Mouse (Mus musculus) embryonic facial prominence, embryonic 11.5 days (tissue): ENCODE results near the gene Tprkb. TPM values are rescaled to one million over a fixed set of nuclear protein-coding genes. Genes with fewer than 3 reads are reported as not detected.
A peak's percentile ranks its signal among the peaks of the same experiment; 100 is the strongest.
"Not testable (repeated sequence)": the region's sequence is repeated elsewhere in the genome, so short reads cannot be mapped to it uniquely, and the experiment has no call there.

Experiments
- ATAC-seq: fragments of 200-750 bp; cut with Nextera tagmentation; replicated peaks from 2 replicates; pipeline ENCODE4 v1.8.0; 2017; ENCODE audit warnings: low read depth; ENCODE audit not compliant: insufficient number of reproducible peaks, low FRiP score, low TSS enrichment
- DNase-seq: peaks from one replicate; pipeline ENCODE4 v3.0.0-alpha.2; 2015; ENCODE audit warnings: low spot score
- H3K27ac ChIP-seq: fragments of 300-500 bp; sonication (generic); replicated peaks from 2 replicates; pipeline ENCODE4 v1.5.1; 2014; ENCODE audit warnings: mild to moderate bottlenecking, low read depth, low read length, control low read depth
- H3K27me3 ChIP-seq: fragments of 300-500 bp; sonication (generic); 2 replicates; pipeline ENCODE4 v1.6.1; 2014; ENCODE audit warnings: mild to moderate bottlenecking, low read length, moderate library complexity, mixed read lengths; ENCODE audit not compliant: control insufficient read depth, insufficient read depth
- H3K36me3 ChIP-seq: fragments of 300-500 bp; sonication (generic); replicated peaks from 2 replicates; pipeline ENCODE4 v1.6.1; 2014; ENCODE audit warnings: low read depth, mild to moderate bottlenecking, low read length, moderate library complexity, mixed read lengths; ENCODE audit not compliant: control insufficient read depth, insufficient read depth
- H3K4me1 ChIP-seq: fragments of 300-500 bp; sonication (generic); 2 replicates; pipeline ENCODE4 v1.6.1; 2014; ENCODE audit warnings: low read length, mixed read lengths; ENCODE audit not compliant: control insufficient read depth, insufficient read depth
- H3K4me2 ChIP-seq: fragments of 300-500 bp; sonication (generic); 2 replicates; pipeline ENCODE4 v1.6.1; 2014; ENCODE audit warnings: low read depth, mild to moderate bottlenecking, control low read depth, low read length, moderate library complexity
- H3K4me3 ChIP-seq: fragments of 300-500 bp; sonication (generic); 2 replicates; pipeline ENCODE4 v1.5.1; 2014; ENCODE audit warnings: low read depth, low read length, control low read depth
- H3K9ac ChIP-seq: fragments of 300-500 bp; sonication (generic); replicated peaks from 2 replicates; pipeline ENCODE4 v1.6.1; 2014; ENCODE audit warnings: mild to moderate bottlenecking, control low read depth, low read length
- H3K9me3 ChIP-seq: fragments of 300-500 bp; sonication (generic); replicated peaks from 2 replicates; pipeline ENCODE4 v1.6.1; 2016; ENCODE audit warnings: mild to moderate bottlenecking, low read length, inconsistent platforms, mixed read lengths; ENCODE audit not compliant: control insufficient read depth
- WGBS: fragments of 180-500 bp; shearing (Covaris S2); extraction: QIAGEN DNeasy Blood & Tissue Kit; methylation state at CpG from one replicate; pipeline ENCODE4 v1.1.7; 2014; 5-methylcytosine and 5-hydroxymethylcytosine counted together
- polyA plus RNA-seq: library from polyadenylated mRNA; unstranded; fragments of >200 nt; fragmentation: Nextera tagmentation; extraction: Ambion mirVana; gene quantifications from 2 replicates; pipeline ENCODE4 v1.2.1, GENCODE M21; 2014

The Tprkb gene
- polyA plus RNA-seq, 1 experiment from 2014 or later = 39.7 TPM

DNA sequence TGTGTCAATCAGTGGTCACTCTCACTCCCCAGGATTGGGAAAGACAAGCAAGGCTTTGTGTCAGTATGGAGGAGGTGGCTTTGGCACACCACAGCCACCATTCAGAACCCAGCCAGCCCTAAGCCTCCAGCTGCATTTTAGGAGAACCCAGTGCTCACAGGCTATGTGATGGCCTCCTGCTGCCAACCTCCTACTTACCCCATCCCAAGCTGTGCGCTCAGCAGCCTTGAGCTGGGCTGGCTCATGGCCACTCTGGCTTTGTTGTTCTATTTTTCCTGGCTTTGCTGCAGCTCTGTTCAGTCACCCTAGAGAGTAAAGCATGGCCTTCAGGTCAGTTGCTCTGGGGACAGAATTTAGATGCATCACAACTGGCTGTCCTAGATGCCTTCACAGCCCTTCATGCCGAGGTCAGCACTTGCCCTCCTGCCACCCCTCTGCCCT is 4.7 kb upstream of the Tprkb start:
- ATAC-seq, H3K4me3 ChIP-seq, H3K27me3 ChIP-seq, H3K36me3 ChIP-seq, H3K4me1 ChIP-seq, H3K9me3 ChIP-seq, H3K4me2 ChIP-seq, H3K9ac ChIP-seq, H3K27ac ChIP-seq, DNase-seq: not testable (repeated sequence)
- WGBS = 69% methylated on average over 2 of the region's 2 CpGs

DNA sequence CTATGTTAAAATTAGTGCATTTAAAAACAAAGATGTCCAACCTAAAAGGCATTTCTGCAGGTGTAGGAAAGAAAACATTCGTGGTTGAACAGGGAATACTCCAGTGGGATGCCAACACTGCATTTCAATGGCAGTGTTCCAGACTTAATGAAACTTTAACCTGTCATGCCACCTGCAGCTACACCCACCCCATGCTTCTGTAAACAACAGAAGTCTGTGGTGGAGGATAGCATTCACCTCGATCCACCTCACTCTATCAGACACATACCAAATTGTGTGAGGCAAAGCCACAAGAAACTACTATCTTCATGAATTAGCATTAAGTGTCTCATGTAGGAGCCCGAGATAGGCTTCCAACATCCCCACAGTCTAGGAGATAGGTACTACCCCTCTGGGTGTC is 3.3 kb upstream of the Tprkb start:
- Histone ChIP-seq H3K27me3 (no peaks in the 10 kb centered on the region), H3K27ac (no peak overlapping the region), H3K4me2 (no peak overlapping the region), H3K4me3 (no peak overlapping the region), H3K4me1 (no peaks in the 10 kb centered on the region), H3K36me3 (no peaks in the 10 kb centered on the region), H3K9me3 (no peaks in the 10 kb centered on the region), H3K9ac (no peak overlapping the region)
- DNase-seq (no peak), ATAC-seq (no peak)
- 72% methylated on average over 3 of the region's 3 CpGs for WGBS

DNA sequence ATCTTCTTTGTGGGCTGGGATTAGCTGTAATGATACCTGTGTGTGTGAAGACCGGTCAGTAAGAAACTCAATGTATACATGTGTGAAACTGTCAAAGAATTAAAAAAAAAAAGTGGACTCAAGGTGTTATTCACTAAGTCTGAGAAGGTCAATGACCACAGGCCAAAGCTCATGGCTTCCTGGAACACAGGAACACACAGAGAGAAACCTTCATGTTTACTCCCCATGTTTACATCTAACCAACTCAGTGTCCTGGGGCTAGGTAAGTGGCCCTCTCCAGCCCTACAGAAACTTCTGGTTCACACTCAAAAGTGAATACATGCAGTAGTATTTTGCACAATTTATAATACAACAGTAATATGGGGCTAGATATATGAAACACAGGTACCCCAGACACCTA is 2.0 kb upstream of the Tprkb start:
- Histone ChIP-seq H3K4me3 (no peak overlapping the region), H3K4me1 (no peaks in the 10 kb centered on the region), H3K27ac (no peak overlapping the region), H3K4me2 (no peak overlapping the region), H3K27me3 (no peaks in the 10 kb centered on the region), H3K9me3 (no peaks in the 10 kb centered on the region), H3K36me3 (no peaks in the 10 kb centered on the region), H3K9ac (no peak overlapping the region)
- DNase-seq (no peak), ATAC-seq (no peak)
- WGBS = 100% methylated on average over 1 of the region's 1 CpGs

DNA sequence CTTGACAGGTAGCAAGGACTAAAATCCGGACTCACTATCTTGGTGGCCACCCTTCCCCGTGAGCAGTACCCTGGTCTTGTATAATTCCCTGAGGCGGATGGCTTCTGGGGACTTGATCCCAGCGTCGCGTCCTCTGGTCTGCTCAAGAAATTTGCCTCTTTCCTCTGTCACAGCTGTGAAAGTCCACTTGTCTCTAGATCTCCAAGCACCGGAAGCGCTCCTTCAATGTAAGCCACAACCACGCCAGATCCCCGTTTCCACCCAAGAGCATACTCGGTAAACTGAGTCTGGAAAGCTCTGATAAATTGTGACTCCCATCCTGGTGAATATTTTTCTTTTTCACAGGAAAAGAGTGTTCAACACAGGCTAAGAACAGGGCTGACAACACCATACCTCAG is 3.5 kb downstream of the Tprkb start:
- DNase-seq = no peak
- H3K27ac ChIP-seq = 0 out of 2 replicates have a peak overlapping the region, but pooled peaks have one; percentile 31
- no peaks in the 10 kb centered on the region for H3K27me3 ChIP-seq
- peak overlapping the region; percentile 52 for H3K4me3 ChIP-seq
- 5% methylated on average over 11 of the region's 11 CpGs for WGBS
- no peaks in the 10 kb centered on the region for H3K4me1 ChIP-seq
- peak overlapping the region; percentile 61 for H3K9ac ChIP-seq
- H3K36me3 ChIP-seq = no peaks in the 10 kb centered on the region
- no peak; the same call in 1 of the 2 replicates for ATAC-seq
- H3K9me3 ChIP-seq = no peaks in the 10 kb centered on the region
- H3K4me2 ChIP-seq = peak overlapping the region; percentile 66

DNA sequence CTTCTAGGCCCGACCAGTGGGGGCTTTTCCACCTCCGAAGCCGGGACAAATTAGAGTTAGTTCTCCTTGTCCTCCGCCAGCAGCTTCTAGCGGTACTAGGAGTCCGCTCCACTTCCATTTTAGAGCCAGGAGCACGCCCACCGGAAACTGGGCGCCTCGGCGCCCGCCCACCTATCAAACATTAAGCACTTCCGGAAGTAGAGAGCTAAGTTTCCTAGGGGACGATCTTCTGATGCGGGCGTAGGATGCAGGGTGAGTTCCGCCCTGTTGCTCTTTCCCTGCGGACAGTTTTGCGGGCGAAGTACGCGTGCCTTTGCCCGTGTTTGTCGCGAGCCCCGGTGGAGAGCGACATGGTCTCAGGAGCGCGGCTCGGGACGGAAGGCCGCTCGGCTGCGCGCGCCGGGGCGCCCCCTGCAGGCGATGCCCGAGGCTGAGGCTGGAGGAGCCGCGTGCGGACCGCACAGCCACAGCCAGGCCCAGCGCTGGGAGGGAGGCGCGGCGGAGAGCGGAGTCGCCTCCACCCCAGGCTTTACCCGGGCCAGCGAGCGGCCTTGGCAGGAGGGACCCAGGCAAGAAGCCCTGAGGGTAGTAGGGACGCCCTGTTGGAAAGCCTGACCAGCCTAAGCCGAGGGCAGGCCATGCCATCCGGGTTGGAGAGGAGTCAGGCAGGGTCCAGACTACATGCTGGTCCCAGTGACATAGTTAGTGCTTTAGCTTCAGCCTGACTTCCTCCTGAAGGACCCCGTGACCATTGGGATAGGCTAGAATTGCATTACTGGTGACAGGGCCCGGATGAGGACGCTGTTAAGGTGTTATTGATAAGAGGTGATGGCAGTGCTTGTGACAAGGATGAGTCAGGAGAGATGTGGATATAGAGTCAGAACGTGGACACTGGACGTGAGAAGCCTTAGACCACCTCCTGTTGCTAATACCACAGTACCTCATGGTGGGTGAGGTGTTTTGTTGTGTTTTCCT is 4.2 kb downstream of the Tprkb start, which contains the start of gene Nat8f1:
Gene Nat8f1 (minus strand): TSS at position 149 of the 975 bp plus-strand sequence.
- not testable (repeated sequence) for H3K9me3 ChIP-seq, H3K4me1 ChIP-seq, H3K27me3 ChIP-seq, H3K36me3 ChIP-seq
- peak within 1 kb of the TSS; percentile 66 for H3K4me2 ChIP-seq
- peak within 1 kb of the TSS; percentile 52 for H3K4me3 ChIP-seq
- H3K9ac ChIP-seq = peak within 1 kb of the TSS; percentile 61
- WGBS = 1% methylated on average over 58 of the region's 61 CpGs
- peak within 1 kb of the TSS; percentile 31; the same call in 1 of the 2 replicates for H3K27ac ChIP-seq
- peak; percentile 97 for ATAC-seq
- peak; percentile 92 for DNase-seq

DNA sequence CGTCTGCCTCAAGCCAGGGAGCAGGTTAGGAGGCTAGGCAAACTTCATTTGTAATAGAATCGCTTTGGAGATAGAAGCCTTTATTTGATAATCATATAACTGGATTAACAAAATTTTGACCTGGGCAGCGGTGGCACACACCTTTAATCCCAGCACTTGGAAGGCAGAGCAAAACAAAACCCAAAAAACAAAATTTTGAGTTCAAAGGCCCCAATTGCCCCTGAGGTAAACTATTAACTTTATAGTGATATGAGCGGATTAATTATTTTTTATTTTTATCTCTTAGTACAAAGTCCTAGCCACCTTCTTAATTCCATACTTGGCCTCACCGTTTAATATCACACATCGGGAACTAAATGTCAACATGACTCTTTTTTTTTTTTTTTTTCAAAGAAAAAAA is 4.9 kb downstream of the Tprkb start:
- H3K4me2 ChIP-seq = peak overlapping the region; percentile 66
- H3K27ac ChIP-seq = no peak overlapping the region
- ATAC-seq = no peak
- peak overlapping the region; percentile 52 for H3K4me3 ChIP-seq
- H3K9me3 ChIP-seq = no peaks in the 10 kb centered on the region
- DNase-seq = no peak
- no peaks in the 10 kb centered on the region for H3K27me3 ChIP-seq
- H3K4me1 ChIP-seq = no peaks in the 10 kb centered on the region
- no peaks in the 10 kb centered on the region; the same call in 1 of the 2 replicates for H3K36me3 ChIP-seq
- 82% methylated on average over 6 of the region's 6 CpGs for WGBS
- peak overlapping the region; percentile 61 for H3K9ac ChIP-seq

DNA sequence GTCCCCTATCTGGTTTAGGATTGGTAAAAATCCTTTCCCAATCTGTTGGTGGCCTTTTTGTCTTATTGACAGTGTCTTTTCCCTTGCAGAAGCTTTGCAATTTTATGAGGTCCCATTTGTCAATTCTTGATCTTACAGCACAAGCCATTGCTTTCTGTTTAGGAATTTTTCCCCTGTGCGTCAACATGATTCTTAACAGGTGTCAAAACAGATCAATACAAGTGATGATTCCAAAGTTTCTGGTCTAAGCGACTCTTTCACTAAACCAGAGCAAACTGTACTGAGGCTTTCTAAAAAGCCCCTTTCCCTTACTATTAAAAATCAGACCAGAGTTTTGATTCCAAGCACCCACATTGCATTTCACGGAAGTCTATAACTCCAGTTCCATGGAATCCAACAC is 6.7 kb downstream of the Tprkb start:
- 92% methylated on average over 3 of the region's 3 CpGs for WGBS

DNA sequence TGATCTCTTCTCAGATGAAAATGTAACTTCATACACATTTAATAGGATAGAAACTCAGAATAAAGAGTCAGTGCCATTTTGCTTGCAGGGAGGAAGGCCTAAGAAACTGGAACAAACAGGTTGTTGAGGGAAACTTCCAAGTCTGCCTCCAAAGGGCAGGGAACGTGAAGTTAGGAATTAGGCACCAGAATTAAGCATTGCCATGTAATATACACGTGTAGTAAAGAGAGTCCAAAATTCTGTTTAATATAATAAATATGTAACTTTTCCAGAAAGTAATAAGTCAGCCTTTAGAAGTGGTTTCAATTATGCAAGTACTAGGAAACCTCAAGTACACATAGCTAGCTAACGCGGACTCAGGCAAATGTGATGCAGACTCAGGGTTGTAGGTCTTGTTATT is 7.7 kb downstream of the Tprkb start:
- H3K4me3 ChIP-seq = no peak overlapping the region
- no peaks in the 10 kb centered on the region for H3K4me1 ChIP-seq
- no peak overlapping the region for H3K9ac ChIP-seq
- H3K4me2 ChIP-seq = no peak overlapping the region
- ATAC-seq (no peak), DNase-seq (no peak)
- no peaks in the 10 kb centered on the region; the same call in 1 of the 2 replicates for H3K36me3 ChIP-seq
- WGBS = 95% methylated on average over 4 of the region's 4 CpGs
- no peaks in the 10 kb centered on the region for H3K9me3 ChIP-seq
- H3K27me3 ChIP-seq = no peaks in the 10 kb centered on the region
- H3K27ac ChIP-seq = no peak overlapping the region

More for the DNA sequence above, 6.7 kb downstream of the Tprkb start:
- H3K36me3 ChIP-seq, ATAC-seq, H3K27ac ChIP-seq, H3K9me3 ChIP-seq, H3K4me1 ChIP-seq, H3K4me2 ChIP-seq, H3K4me3 ChIP-seq, H3K27me3 ChIP-seq, H3K9ac ChIP-seq, DNase-seq: not testable (repeated sequence)
